Mouse (Mus musculus): ENCODE measurements around the gene Ptges2. TPM values are rescaled to one million over a fixed set of nuclear protein-coding genes. Genes with fewer than 3 reads are reported as not detected.

Gene Ptges2
- total RNA-seq, 2 experiments from 2014 or later: 46.5 to 46.9 TPM

- intact Hi-C loops (cut with DNase I): no loop called here
- no peak for DNase-seq (ENCODE audit: extremely low spot score in 1 of 2, low spot score in 2 of 2)
Observed at GRCm38 (mm10) chr2:32364121-32364520, 31.6 kb upstream of the Ptges2 start.

DNA sequence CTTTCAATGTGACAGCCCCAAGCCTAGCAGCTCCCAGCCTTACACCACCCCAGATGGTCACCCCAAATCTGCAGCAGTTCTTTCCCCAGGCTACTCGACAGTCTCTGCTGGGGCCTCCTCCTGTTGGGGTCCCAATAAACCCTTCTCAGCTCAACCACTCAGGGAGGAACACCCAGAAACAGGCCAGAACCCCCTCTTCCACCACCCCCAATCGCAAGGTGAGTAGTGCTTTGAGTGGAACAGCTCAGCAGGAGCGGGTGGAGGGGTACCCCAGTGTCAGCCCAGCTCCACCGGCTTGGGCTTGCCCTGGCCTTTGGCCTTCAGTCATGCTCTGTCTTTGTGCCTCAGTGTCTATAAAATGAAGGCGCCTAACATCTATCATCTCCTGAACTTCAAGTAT is 28.4 kb upstream of the Ptges2 start:
- intact Hi-C loops (cut with DNase I): no loop called here
- DNase-seq (ENCODE audit: extremely low spot score in 1 of 2, low spot score in 2 of 2): no peak

DNA sequence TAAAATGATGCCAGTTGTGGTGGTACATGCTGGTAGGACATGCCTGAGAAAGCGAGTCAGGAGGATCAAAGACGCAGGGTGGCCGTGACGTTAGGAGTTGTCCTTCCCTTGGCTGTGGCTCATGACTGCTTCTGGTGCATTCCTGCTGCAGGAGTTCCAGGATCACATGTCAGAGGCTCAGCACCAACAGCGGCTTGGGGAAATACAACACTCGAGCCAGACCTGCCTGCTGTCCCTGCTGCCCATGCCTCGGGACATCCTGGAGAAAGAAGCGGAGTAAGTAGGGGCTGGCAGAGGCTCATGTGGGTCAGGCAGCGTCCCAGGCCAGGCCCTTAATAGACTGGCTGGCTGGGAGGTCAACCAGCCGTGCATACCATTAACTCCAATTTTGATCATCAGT is 21.5 kb upstream of the Ptges2 start:
- DNase-seq (ENCODE audit: extremely low spot score in 1 of 2, low spot score in 2 of 2): no peak

GRCm38 (mm10) chr2:32375317-32375940 is 20.3 kb upstream of the Ptges2 start:
- intact Hi-C loops (cut with DNase I): no loop called here

More for the DNA sequence above, 21.5 kb upstream of the Ptges2 start:
- intact Hi-C loops (cut with DNase I): no loop called here

DNA sequence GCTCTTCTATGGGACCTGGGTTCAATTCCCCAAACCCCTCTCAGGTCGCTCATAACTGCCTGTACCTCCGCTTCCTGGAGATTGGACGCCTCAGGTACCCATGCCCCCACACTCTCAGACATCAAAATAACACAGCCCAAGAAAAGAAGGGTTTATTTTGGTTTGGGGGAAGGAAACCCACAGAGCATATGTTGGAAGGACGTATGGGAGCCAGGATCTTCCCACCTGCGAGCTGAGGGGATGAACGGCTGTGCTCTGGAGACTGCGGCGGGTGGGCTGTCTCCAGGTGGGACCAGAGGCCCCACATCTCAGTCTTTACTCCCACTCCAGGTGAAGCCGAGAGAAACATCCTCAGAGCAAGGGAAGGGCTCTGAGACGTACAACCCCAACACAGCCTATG is 18.7 kb upstream of the Ptges2 start:
- intact Hi-C loops (cut with DNase I): no loop called here
- no peak for DNase-seq (ENCODE audit: extremely low spot score in 1 of 2, low spot score in 2 of 2)

More at GRCm38 (mm10) chr2:32375317-32375940, 20.3 kb upstream of the Ptges2 start:
- DNase-seq (ENCODE audit: extremely low spot score in 1 of 2, low spot score in 2 of 2): no peak

- intact Hi-C loops (cut with DNase I): no loop called here
- DNase-seq (ENCODE audit: extremely low spot score in 1 of 2, low spot score in 2 of 2): no peak
Observed at GRCm38 (mm10) chr2:32380001-32380500, 15.6 kb upstream of the Ptges2 start.

- DNase-seq (ENCODE audit: extremely low spot score in 1 of 2, low spot score in 2 of 2): peak; percentile 36 to 67
- intact Hi-C loops (cut with DNase I): no loop called here
Observed at GRCm38 (mm10) chr2:32381141-32381774, 14.4 kb upstream of the Ptges2 start.

DNA sequence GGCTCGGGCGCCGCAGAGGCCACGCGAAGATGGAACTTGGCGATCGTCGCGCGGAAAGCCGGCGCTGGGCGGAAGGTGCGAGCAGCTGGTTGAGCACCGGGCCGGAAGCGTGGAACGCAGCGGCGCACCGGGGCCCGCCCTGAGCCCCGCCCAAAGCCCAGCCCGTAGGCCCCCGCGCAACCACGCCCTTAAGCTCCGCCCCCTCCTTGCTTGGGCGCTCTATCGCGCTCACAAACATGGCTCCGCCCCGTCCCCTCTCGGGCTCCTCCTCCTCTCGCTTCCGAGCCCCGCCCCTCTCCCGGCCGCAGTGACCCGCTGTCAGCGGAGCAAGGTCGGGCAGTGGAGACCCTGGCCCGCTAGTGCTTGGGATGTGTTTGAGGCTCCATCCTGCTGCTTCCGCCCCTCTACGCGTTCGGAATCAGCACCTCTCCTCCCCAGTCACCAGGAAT is 13.9 kb upstream of the Ptges2 start, which contains the start of gene 1110008P14Rik:
Gene 1110008P14Rik, minus strand, starts transcription at position 164 of the 449 bp plus-strand sequence.
- intact Hi-C loops (cut with DNase I): no loop called here
- DNase-seq (ENCODE audit: extremely low spot score in 1 of 2, low spot score in 2 of 2): peak; percentile 84 to 96

DNA sequence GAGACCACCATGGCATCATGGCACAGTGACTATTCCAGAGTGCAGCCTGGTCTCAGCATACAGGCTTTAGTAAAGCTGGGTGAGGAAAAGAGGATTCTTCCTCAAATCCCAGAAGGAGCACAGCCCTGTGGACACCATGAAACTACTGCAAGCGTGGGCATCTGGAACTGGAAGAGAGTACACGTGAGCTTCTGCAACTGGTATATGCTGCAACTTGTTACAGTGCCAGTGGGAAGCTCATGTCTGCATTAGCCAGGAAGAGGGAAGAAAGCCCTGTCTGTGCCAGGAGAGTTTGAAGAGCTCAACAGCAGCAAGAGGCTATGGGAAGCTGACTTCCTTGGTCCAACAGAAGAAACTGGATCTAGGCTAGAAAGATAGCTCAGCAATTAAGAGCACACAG is 13.0 kb upstream of the Ptges2 start:
- intact Hi-C loops (cut with DNase I): no loop called here
- no peak for DNase-seq (ENCODE audit: extremely low spot score in 1 of 2, low spot score in 2 of 2)

- DNase-seq (ENCODE audit: extremely low spot score in 1 of 2, low spot score in 2 of 2): no peak
- intact Hi-C loops (cut with DNase I): no loop called here
Observed at GRCm38 (mm10) chr2:32387706-32388490, 7.8 kb upstream of the Ptges2 start, which contains the start of gene Lcn2. TSS of gene Lcn2 (minus strand) at chr2:32388252.

GRCm38 (mm10) chr2:32389157-32389556 is 6.5 kb upstream of the Ptges2 start:
- DNase-seq (ENCODE audit: extremely low spot score in 1 of 2, low spot score in 2 of 2): no peak
- intact Hi-C loops (cut with DNase I): no loop called here

- DNase-seq (ENCODE audit: extremely low spot score in 1 of 2, low spot score in 2 of 2): no peak
- intact Hi-C loops (cut with DNase I): no loop called here
Observed at GRCm38 (mm10) chr2:32390871-32391270, 4.8 kb upstream of the Ptges2 start.

GRCm38 (mm10) chr2:32392063-32392462 is 3.6 kb upstream of the Ptges2 start:
- DNase-seq (ENCODE audit: extremely low spot score in 1 of 2, low spot score in 2 of 2): no peak
- intact Hi-C loops (cut with DNase I): no loop called here

DNA sequence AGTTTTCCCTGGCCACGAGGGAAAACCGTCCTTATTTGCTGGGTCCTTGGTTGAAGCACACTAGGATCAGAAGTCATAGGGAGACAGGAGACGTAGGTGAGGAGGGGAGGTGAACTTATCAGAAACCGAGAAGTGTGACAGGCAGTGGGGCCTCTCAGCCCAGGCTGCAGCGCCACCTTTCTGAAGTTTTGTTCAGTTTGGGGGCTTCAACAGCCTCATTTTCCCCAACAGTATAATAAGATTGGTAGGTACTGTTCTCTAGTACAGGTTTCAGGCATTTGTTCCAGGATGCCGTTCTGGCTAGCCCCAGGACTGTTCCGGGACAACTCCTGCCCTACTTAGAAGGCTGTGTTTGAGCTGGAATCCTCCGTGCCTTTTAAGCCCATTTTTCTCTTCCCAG is 723 bp upstream of the Ptges2 start:
- peak in 1 of 2 experiments; percentile 33 for DNase-seq (ENCODE audit: extremely low spot score in 1 of 2, low spot score in 2 of 2)
- intact Hi-C loops (cut with DNase I): loop anchor here (5.0 kb wide), 1 partner anchor 172 kb away; no protein-coding TSS in a partner anchor

- intact Hi-C loops (cut with DNase I): loop anchor here (5.0 kb wide), 1 partner anchor 171 kb away; no protein-coding TSS in a partner anchor
- peak; percentile 94 for DNase-seq (ENCODE audit: extremely low spot score in 1 of 2, low spot score in 2 of 2)
Observed at GRCm38 (mm10) chr2:32395946-32396621, 388 bp downstream of the Ptges2 start.

DNA sequence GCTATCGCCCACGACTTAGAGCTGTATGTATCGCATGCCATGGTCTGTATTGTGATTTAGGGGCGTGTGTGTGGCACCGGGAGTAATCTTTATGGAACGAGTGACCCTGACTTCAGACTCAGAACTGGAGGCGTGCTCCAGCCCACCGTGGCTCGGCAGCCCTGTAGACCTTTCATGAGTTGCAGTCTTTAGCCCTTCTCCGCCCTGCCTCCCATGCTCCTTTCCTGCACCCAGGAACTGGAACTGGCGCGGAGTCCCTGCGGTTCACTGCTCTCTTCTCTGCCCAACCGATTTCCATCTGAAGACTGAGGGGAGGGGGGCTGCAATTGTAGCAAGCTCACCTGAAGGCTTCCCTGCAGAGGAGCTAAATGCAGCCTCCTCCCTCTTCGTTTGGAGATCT is 999 bp downstream of the Ptges2 start:
- no peak for DNase-seq (ENCODE audit: extremely low spot score in 1 of 2, low spot score in 2 of 2)
- intact Hi-C loops (cut with DNase I): loop anchor here (5.0 kb wide), 1 partner anchor 171 kb away; no protein-coding TSS in a partner anchor

DNA sequence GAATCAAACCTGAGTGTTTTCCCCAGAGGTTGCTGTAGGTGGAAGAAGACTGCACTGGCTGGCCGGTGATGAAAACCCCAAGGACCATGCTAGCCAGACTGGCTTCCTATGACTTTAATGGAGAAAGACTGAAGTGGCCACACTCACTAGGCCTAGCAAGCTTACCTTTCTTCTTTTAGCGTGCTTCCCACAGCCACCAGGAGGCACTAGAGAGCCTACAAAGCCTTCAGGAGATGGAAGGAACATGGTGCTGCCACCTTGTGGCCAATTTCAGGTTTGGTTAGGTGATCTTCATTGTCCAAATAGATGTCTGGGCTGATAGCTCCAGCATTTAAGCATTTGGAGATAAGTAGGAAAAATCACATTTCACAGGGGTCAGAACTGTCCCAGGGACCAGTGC is 9.0 kb downstream of the Ptges2 start:
- DNase-seq (ENCODE audit: extremely low spot score in 1 of 2, low spot score in 2 of 2): peak; percentile 91 to 93
- intact Hi-C loops (cut with DNase I): loop anchor here (2.0 kb wide), 1 partner anchor 82 kb away; no protein-coding TSS in a partner anchor

GRCm38 (mm10) chr2:32407144-32407824 is 11.6 kb downstream of the Ptges2 start:
- no peak for DNase-seq (ENCODE audit: extremely low spot score in 1 of 2, low spot score in 2 of 2)
- intact Hi-C loops (cut with DNase I): no loop called here
